Mouse (Mus musculus): Measurements from ENCODE around the gene Cbarp.
"Not testable (repeated sequence)": the region's sequence is repeated elsewhere in the genome, so short reads cannot be mapped to it uniquely, and the experiment has no call there.

The Cbarp gene

DNA sequence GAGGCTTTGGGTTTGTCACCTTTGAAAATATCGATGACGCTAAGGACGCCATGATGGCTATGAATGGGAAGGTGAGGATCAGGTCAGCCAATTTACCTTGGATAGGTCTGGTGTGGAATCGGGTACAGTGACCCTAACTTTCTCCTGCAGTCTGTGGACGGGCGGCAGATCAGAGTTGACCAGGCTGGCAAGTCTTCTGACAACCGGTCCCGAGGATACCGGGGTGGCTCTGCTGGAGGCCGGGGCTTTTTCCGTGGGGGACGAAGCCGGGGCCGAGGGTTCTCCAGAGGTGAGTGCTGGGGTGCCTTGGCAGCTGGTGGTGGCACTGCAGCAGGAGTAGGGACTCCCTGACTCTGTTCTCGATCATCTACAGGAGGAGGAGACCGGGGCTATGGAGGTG is 29.4 kb upstream of the Cbarp start:
- no peak for DNase-seq (ENCODE audit: low read depth)

DNA sequence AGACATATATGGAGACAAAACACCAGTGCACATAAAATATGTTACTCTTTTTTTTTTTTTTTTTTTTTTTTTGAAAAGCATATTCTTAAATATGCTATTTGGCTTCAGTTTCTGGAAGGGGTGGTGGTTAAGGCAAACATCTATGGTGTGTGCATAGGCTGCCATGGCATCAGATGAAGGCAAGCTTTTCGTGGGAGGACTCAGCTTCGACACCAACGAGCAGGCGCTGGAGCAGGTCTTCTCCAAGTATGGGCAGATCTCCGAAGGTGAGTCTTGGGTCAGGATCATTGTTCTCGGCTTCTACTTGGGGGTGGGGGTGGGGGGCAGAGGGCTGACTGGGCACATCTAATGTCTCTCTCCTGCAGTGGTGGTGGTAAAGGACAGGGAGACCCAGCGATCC is 29.0 kb upstream of the Cbarp start:
- no peak for DNase-seq (ENCODE audit: low read depth)

- no peak for DNase-seq (ENCODE audit: low read depth)
Measured at GRCm38 (mm10) chr10:80169070-80169469, 28.4 kb upstream of the Cbarp start.

DNA sequence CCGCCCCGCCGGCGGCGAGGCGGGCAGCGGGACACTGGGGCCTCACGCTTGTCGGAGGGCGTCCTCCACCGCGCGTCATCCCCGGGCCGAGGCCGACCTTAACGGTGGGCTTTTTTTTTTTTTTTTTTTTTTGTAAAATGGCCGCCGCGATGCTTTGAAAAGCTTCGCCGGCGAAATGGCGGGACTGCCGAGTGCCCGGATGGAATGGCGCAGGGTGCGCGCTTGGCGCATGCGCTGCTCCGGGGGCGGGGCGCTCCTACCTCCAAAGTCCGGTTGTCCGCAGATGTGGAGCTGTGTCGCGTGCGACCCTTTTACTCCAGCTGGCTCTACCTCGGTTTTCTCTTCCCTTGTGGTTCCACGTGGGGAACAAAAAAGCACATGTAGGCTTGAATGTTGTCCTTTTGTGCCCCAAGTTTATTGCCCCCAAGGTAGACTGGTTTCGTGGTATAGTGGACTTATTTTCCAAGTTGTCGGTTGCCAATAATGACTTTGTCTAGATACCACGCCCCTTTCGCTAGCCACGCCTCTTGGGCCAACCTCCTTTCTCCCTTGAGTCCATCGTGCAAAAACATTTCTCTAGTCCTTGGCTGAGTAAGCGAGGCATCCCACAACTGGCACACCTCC is 27.5 kb upstream of the Cbarp start:
- DNase-seq (ENCODE audit: low read depth) = peak; percentile 98

GRCm38 (mm10) chr10:80167460-80168037 is 26.9 kb upstream of the Cbarp start:
- DNase-seq (ENCODE audit: low read depth) = peak; percentile 100

GRCm38 (mm10) chr10:80166136-80166535 is 25.5 kb upstream of the Cbarp start:
- not testable (repeated sequence) for DNase-seq (ENCODE audit: low read depth)

GRCm38 (mm10) chr10:80165392-80166128 is 24.9 kb upstream of the Cbarp start, which contains the start of gene Cirbp:
Cirbp (plus strand) TSS chr10:80165985.
- peak; percentile 87 for DNase-seq (ENCODE audit: low read depth)

DNA sequence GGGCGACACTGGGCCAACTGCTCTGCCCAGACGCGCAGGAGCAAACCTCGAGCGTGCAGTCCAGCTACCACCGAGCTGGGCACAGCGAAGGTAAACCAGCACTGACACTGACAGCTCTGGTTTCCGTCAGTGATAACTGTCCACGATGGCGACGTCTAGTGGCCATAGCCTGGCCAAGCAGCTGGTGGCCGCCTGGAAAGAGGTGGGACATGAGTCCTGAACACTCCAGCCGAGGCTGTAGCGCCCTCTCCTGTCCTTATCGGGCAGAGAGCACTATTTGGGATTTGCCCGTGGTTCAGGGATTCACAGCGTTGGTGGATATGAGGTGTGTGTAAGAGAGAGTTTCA is 24.3 kb upstream of the Cbarp start:
- peak; percentile 98 for DNase-seq (ENCODE audit: low read depth)

GRCm38 (mm10) chr10:80164161-80164997 is 23.7 kb upstream of the Cbarp start:
- peak; percentile 72 for DNase-seq (ENCODE audit: low read depth)

DNA sequence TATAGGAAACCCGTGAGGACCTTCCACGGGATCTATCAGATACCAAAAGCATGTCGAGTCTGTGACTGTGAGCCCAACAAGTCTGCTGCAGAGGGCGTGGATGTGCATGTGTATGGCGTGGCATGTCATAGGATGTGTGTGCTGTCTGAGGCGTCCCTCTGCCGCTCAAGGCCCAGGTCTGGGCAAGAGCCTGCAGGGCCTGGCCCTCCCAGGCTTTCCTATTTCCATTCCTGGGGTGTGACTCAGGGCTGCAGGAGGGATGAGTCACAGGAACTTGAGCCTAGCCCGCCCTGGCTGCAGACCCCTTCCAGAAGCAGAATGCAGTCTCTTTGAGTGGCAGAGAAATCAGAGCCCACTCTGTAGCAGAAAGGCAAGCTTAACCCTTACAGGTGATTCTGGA is 23.1 kb upstream of the Cbarp start:
- DNase-seq (ENCODE audit: low read depth) = peak; percentile 93

GRCm38 (mm10) chr10:80162716-80163299 is 22.2 kb upstream of the Cbarp start:
- DNase-seq (ENCODE audit: low read depth) = no peak

DNA sequence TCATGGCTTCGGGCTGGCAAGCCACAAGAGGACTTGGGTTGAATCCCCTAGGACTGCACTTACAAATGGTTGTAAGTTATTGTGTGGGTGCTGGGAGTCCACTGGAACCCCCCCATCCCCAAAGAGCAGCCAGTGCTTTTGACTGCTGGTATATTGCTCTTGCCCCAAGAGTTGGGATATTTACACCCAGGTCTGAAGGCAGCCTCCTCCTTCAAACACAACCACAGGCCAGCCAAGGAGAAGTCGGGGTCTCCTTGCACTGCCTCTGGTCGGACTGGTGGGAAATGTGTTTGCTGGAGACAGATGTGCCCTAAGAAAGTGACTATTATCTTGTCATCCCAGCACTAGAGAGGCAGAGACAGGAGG is 21.6 kb upstream of the Cbarp start:
- DNase-seq (ENCODE audit: low read depth) = no peak

GRCm38 (mm10) chr10:80161522-80162242 is 21.0 kb upstream of the Cbarp start:
- peak; percentile 85 for DNase-seq (ENCODE audit: low read depth)

GRCm38 (mm10) chr10:80160455-80161371 is 20.1 kb upstream of the Cbarp start:
- peak; percentile 86 for DNase-seq (ENCODE audit: low read depth)

DNA sequence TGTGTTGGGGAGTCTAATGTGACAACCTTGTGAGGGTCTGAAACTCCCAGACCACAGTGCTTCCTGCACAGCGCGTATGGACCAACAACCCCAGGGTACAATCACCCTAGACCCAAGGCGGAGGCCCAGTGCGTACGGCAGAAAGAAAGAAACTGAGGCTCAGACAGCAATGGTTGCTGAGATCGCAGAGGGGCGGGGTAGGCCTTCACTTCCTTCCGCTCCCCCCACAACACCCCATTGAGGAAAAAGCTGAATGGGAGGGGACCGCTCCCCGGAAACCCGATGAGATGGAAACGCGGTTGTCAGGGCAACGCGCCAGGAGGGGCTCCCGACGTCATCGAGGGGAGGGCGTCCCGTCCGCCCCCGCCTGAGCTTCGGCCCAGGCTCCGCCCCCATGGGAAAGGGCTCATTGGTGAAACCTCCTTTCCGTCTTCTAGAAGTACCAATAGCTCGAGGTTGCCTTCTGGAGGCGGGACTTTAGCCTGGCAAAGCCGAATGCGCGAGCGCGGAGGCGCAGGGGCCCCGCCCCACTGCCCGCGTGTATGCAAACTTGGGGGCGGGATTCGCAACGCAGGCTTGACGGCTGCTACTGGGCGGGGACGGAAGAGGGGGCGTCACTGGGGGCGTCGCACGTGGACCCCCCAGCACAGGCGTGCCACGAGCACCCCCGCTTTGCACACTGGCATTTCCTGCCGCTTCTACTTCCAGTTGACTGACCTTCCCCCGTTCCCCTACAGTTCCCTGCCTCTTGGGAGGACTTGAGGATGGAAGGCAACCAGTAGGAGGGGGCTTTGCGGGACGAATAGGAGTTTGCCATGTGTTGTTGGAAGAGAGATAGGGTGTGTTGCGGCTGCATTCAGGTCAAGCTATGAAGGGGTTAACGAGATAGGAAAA is 19.2 kb upstream of the Cbarp start:
- DNase-seq (ENCODE audit: low read depth) = peak; percentile 100

DNA sequence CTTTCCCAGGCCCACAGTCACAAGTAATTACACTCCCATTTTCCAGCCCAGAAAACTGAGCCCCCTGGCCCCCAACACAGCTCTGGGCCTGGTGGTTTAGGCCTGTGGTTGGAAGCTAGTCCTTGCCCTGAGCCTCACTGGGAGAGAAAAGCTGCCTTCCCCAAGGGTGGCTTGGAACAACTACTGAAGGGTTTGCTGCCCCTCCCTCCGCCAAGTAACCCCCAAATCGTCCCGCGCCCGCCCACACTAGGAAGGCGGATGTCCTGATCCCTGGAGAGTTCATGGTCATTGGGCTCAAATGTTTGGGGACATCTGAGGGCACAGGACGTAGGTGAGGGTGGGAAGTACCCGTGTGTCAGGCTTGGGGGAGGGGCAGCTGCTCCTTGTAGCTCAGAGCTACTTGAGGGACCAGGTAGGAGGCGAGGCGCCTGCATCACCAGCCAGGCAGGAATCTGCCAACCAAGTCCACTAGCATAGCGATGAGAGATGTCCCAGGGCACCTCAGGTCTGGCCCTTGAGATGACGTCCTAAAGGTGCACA is 18.5 kb upstream of the Cbarp start:
- peak; percentile 56 for DNase-seq (ENCODE audit: low read depth)

GRCm38 (mm10) chr10:80158307-80158986 is 17.8 kb upstream of the Cbarp start:
- peak; percentile 77 for DNase-seq (ENCODE audit: low read depth)

DNA sequence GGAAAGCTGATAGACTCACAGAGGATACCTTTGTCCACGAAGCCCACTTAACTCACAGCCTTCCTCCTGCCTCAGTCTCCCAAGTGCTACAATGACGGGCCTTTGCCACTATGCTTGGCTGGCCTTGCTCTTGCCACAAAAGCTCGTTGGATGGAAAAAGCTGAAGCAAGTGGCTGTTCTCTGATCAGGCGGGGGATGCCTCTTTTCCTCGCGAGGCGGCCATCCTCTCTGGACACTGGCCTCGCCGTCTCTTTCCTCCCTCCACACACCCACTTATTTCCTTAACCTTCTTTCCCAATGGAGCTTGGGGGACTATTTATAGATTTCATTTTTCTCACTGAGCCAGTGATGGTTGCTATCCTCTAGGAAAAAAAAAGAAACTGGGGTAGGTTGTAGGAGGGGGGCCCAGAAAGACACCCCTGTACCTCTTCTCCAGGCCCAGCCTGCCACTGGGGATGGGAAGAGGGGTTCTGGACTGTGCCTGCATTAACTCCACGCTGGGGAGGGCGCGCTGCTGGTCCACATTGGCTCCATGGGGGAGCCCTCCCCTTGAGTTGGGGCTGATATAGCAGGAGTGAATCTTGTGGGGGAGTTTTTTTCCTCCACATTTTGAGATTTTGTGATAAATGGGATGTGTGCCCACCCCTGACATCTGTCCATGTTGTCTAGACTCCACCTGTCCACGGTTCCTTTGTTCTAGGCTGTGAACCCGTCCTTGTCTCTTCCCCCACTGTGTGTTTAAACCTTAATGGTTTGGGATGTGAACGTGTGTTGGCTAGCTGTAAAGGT is 16.7 kb upstream of the Cbarp start:
- no peak for DNase-seq (ENCODE audit: low read depth)
